Mouse (Mus musculus) monocyte, adult 59 days (primary cell): ENCODE results near the gene Lingo1. TPM values are rescaled to one million over a fixed set of nuclear protein-coding genes. Genes with fewer than 3 reads are reported as not detected.

Experiments
- total RNA-seq, 2 experiments: library from RNA; stranded (reverse); gene quantifications; one replicate each; pipeline ENCODE4 v1.2.4; 2023

Lingo1 gene
- not detected for total RNA-seq

GRCm38 (mm10) chr9:56795721-56796655 lies at the start of gene Lingo1:
Gene Lingo1 (minus strand): TSS chr9:56796468.

Other genes with a start within 250 kb of the Lingo1 start
- not detected for gene Odf3l1, start 68.2 kb upstream of the Lingo1 start, total RNA-seq
- gene Cspg4, start 68.6 kb upstream of the Lingo1 start, total RNA-seq: not detected
- gene Snx33, start 131.9 kb upstream of the Lingo1 start, total RNA-seq: 1 to 10 TPM; 5.9 to 6.9 TPM
- 10 to 100 TPM; 56.3 to 64.3 TPM for gene Imp3, start 141.0 kb upstream of the Lingo1 start, total RNA-seq
- 10 to 100 TPM in 1 of 2 experiments, 1 to 10 TPM in 1; 7.8 to 11.4 TPM for gene Snupn, start 154.4 kb upstream of the Lingo1 start, total RNA-seq
- 10 to 100 TPM; 18.8 to 22.7 TPM for gene Ptpn9, start 198.5 kb upstream of the Lingo1 start, total RNA-seq